Mouse (Mus musculus): Measurements from ENCODE around the gene Lta.

The Lta gene

DNA sequence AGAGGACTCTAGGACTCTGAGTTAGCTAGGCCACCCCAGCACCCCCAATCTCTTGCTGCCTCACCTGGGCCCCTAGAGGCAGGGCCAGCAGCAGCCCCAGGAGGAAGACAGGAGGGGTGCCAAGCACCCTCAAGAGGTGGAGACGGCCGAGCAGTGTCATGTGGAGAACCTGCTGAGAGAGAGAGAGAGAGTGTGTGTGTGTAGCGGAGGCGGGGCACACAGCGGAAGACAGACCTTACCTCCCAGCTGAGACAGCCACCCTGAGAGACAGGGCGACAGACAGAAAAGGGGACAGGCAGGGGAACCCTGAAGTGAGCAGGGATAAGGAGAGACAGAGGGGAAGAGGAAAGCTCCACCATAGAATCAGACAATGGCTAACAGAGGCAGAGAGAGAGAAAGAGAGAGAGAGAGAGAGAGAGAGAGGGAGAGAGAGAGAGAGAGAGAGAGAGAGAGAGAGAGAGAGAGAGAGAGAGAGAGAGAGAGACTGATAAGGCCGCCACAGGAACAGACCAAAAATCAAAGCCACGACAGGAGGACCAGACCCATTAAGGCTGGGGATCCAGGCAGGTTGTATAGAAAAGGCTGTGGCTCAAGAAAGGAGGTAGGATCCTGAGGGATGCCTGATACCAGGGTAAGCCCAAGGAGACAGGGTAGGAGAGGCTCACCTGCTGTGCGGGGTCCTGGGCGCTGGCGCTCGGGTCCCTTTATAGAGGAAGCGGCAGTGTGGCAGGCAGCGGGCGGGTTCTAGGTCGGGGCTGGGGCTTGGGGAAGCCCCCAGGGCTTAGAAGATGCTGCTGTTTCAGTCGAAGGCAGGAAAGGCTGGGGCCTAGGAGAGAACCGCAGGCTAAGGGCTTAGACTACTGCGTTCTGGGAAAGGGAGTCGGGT lies at the start of gene Lta:
Gene Lta (minus strand): TSS at position 858 of the 886 bp plus-strand sequence.
- peak; percentile 76 to 87 for DNase-seq

DNA sequence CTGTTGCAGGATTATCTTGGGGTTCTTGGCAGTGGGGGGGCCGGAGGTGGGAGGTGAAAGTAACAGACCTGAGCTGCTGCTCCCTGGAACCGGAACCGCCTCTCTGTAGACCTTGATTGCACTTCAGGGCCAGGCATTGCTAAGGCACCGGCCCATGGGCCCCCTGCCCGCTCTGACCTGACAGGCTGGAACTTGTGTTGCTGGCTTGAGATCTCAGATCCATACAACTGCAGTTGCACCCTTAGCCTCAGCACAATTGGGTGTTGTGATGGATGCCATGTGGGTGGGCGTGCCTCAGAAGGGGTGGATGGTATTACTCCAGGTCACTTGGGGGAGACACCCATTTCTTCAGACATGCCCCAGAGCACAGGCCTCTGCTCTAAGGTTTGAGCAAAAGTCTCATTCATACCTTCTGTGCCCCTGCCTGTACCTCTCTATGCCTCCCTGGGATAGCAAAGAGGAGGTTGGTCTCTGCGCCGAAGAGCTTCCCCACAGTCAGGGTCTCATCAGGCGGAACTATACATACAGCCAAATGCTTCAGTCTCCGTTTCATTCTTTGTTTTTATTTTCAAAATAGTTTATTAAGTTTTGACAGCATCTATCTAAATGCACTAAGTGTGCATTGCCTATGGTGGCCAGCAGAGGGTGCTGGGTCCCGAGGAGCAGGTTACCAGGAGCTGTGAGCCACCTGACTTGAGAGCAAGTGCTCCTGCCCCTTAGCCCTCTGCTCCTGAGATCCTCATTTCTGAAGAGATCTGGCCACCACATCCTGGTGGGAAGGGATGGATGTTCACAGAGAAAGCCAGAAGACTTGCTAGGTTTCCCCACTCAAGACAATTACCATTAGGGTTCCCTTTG lies 49.3 kb upstream of the Lta start:
- DNase-seq: peak; percentile 73 to 74

DNA sequence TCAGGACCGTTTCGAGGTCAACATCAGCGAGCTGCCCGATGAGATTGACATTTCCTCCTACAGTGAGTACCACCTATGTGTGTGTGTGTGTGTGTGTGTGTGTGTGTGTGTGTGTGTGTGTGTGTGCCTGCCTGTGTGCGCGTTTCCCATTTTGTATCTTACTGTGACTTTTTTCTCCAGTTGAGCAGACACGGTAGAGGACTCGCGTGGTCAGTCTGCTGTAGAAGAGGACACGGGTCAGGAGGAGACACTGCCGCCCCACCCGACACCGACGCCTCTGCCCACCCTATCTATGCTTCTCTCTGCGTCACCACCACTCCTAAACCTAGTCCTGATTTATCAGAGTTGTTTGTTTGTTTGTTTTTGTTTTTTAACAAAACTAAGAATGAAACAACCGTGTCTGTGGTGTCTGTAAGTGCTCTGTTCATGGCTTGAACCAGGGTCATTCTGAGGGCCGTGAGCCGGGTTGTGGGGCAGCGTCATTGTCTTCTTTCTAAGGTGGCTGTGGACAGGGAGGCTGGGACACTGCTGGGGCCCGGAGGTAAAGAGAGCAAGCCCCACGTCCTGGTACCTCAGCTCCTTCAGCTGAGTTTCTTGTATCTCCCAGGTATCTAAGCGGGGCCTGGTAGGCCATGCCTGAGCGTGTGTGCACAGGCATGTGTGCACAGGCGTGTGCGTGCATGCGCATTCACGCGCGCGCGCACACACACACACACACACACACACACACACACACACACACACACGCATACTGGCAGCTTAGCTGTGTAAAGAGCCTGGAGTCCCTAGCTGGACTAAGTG lies 48.3 kb upstream of the Lta start:
- DNase-seq: peak in 1 of 2 experiments; percentile 12

DNA sequence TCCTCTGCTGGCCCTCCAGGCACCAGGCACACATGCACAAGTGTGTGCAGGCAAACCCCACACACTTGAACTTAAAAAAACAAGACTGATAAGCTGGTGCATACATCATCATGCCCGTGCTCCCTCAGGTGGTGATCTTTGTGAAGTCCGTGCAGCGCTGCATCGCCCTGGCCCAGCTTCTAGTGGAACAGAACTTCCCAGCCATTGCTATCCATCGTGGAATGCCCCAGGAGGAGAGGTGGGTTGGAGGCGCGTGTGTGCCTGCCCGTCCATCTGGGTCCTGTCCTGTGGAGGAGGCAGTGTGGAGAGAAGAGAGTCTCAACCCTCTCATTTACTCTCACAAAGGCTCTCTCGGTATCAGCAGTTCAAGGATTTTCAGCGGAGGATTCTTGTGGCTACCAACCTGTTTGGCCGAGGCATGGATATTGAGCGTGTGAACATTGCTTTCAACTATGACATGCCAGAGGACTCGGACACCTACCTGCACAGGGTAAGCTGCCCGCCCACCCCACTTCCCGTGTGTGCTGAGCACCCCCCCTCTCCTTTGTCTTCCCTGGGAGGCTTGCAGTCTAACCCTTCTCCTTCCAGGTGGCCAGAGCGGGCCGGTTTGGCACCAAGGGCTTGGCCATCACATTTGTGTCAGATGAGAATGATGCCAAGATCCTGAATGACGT lies 47.6 kb upstream of the Lta start:
- DNase-seq: peak in 1 of 2 experiments; percentile 22

DNA sequence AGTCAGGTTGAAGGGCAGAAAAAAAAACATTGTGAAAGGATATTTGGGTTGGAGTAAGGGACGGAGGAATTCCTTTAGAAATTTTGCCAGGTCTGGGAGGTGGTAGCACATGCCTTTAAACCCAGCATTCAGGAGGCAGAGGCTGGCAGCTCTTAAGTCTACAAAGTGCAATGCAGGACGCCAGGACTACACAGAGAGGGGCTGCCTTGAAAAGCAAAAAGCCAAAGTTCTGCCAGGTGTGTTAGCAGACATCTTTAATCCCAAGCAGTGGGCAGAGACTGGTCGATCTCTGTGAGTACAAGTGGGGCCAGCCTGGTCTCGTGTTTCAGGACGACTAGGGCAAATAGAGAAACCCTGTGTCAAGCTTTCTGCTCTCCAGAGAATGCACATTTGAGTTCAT lies 46.8 kb upstream of the Lta start:
- peak in 1 of 2 experiments; percentile 3 for DNase-seq

DNA sequence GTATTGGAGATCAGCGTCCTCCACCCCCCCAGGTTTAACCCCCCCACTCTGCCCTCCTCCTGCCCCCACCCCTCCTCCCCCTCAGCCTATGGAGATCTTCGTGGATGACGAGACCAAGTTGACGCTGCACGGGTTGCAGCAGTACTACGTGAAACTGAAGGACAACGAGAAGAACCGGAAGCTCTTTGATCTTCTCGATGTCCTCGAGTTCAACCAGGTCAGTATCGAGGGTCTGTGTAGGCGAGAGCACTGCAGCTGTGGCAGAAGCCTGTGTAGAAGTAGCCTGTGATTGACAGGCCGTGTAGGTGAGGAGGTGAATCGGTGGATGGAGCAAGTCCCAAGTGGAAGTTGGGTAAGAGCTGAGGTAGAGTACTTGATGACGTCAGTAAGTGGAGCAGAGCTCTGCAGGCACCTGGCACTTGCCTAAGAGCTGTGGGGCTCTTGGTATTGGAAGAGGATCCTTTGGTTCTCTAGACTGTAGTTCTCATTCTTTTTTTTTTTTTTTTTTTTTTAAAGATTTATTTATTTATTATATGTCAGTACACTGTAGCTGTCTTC lies 46.1 kb upstream of the Lta start:
- DNase-seq: peak in 1 of 2 experiments; percentile 12

DNA sequence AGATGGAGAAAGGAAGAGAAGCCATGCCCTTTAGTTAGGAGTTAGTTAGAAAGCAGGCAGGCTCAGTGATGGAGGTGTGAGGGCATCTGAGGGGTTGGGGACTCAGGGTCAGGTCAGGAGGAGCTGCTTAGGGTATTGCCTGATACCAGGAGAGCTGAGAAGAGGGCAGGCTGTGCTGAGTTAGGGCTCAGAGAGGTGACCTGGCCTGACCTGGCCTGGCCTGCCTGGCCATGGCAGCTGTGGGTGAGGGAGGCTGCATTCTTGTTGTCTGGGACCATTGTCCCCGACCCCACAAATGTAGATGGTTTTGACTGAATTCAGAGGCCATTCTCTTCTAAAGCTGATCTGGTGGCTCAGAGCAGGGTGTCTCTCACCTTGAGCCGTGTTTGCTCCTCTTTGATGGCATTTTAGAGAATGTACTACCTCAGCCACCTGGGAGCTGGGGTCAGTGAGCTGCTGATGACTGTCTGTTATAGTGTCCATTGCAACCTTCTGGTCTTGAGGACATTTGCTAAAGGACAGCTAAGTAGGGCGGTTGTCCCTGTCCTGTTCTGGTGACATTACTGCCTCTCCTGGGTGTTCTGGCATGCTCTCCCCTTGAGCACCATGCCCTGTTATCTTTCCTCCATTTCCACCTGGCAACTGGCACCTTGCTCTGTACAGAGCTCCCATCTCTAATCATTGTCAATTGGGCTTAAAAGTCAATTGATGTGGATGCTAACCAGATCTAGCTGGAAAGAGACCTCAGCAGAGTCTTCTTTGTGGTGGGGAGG lies 45.4 kb upstream of the Lta start:
- DNase-seq: peak in 1 of 2 experiments; percentile 13

DNA sequence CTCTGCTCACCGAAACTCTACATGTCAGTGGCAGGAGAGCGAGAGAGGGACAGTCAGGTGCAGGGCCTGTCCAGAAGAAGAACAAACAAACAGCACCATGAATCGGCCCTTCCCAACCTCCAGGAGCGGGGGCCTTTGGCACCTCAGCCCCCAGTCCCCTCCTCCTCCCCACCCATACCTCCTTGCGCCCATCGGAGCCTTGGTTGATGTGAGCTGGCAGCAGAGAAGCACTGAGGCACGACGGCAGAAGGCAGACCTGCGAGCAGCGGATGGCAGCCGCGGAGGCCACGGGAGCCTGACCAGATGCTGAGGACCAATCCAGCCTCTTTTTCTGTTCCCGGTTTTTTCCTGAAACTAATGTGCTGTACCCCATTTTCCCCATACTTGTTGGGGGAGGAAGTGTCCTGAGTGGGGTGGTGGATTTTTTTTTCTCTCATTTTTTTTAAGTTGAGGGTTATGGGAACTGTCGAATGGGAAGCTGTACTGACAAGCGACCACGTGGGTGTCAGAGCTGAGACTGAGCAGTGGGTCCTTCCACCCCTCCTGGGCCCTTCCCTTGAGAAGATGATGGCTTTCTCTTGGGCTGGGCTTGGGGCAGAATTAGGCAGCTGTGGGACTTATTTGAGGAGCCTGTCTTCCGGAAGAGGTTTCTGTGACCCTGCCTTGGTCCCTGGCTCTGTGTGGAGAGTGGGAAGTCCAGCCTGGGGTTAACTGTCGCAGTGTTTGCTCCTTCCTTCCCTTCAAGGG lies 44.5 kb upstream of the Lta start:
- DNase-seq: peak in 1 of 2 experiments; percentile 17

DNA sequence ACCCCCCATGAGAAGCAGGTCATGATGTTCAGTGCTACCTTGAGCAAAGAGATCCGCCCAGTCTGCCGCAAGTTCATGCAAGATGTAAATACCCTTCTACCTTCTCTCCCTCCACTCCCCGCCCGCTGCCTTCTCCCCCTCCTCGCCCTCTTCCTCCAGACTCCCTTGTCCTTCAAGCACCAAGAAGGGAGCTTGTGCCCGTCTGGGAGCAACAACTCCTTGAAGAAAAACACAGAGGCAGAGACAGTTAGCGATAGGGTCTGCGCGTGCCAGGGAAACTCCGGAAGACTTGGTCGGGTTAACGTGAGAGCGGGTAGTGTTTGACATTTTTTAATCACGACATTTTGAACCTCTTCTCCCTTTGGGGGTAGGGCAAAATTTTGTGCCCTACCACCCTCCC lies 43.8 kb upstream of the Lta start:
- no peak for DNase-seq

DNA sequence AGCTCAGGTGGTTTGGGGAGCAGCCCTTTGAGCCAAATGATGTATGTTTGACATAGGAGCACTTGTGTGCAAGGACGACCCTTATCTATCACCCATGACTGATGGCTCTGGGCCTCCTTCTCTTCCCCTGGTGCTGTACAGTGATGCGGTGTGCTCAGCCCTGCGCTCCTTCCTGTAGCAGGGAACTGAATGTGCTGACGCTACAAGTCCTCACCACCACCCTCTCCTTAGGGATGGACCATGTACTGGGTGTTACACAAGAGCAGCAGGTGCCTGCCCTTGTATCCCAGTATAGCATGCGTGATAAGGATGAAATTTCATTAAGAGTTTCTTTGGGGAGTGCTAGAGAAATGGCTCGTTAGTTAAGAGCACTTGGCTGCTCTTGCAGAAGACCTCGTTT lies 42.0 kb upstream of the Lta start:
- no peak for DNase-seq

DNA sequence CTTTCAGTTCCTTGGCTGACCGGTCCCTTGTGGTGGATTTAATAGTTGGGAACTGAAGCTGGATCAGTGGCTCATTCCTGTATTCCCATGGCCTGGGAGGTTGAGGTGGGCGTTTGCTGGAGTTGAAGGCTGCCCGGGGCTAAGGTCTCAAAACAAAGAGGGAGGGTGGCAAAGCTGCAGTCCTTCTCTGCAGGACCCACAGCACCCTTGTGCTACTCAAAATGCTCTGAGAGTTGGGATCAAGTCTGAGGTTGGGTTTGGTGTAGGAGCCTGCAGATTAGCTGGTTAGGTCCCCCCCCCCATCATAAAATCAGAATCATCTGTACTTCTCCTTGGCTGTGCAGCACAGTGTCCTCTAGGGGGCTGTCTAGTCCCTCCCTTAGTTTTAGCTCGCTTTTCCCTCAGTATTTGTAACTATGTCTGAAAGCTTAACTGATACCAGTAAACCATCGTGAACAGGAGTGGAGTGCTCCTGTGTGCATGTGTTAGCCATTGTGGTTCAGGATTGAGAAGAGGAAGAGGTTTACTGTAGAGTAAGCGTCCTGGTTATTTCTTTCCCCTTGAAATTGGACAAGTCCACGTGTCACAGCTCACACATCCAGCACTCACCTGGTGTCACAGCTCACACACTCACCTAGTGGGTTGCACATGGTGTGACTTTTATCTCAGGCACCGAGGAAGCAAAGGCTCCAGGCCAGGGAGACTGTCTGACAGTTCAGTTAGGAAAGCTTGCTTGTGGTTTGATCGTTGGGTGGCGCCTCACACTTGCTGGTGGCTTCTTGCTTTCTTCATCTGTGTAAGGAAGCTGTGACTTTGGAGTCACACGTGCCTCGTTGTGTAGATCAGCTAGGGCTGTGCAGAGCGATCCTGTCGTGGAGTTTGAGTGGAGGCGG lies 40.8 kb upstream of the Lta start:
- DNase-seq: no peak

DNA sequence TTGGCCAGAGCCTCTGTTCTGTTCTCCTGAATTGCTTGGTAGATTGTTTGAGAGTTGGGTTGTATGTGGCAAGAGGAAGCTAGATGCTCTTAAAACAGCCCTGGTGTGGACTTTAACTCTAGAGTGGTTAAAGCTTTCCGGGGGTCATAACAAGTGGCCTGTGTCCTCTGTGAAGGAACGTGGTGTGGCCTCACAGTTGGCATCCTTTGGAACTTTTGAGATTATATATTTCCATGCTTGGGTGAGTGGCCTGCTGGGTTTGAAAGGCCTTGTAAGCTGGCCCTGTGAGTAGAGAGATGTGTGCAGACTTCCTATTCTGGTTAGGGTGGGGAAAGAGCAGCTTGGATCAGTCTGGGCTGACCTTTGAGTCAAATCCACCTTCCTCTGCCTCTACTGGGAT lies 39.8 kb upstream of the Lta start:
- no peak for DNase-seq

DNA sequence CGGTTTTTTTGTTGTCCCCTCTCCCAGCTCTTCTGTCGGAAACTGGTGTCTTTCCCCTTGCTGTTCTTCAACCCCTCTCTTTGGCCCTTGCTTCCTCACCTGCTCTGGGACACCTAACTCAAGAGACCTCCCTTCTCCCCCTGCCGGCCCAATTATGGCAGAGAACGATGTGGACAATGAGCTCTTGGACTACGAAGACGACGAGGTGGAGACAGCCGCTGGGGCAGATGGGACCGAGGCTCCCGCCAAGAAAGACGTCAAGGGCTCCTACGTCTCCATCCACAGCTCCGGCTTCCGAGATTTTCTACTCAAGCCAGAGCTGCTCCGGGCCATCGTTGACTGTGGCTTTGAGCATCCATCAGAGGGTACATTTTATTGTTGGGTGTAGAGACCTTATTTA lies 37.9 kb upstream of the Lta start:
- DNase-seq: peak in 1 of 2 experiments; percentile 56

DNA sequence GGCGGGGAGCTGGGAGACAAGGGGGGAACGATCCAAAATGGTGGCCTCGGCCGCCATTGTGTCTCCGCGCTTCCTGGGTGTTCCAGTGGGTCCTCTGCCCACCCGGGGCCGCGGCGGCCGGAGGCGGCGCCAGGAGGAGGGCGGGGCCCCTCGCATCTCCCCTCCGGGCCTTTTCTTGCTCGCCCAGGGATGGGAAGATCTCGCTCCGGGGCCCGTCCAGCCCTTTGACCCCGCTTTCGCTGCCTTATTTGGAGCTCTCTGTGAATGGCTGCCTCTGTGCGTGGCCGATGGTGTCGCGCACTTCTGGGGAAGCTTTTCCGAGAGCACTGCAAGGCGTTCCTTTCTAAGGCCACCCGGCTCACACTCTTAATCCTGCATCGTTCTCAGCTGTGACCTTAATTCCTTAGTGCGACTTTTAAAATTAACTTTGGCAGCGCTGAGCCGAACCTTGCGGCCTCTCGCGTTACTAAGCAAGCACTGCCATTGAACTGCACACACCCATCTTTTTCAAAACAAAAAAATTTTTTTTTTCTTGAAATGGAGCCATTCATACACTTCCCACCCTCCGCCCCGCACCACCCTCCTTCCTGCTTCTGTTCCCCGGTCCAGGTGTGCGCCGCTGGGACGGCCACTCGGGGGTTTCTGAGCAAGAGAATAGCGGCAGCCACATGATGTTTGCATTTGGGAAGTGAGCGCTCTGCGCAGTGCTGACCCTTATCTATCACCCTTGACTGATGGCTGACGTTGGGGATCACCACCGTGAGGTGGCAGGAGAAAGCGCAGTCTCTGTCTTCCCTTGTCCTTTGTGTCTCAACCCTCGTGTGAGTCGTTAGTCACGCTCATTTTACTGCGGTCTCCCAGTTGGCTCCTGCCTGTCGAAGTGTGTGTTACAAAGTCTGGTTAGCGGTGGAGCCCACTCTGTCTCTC lies 37.1 kb upstream of the Lta start:
- peak in 1 of 2 experiments; percentile 68 for DNase-seq

DNA sequence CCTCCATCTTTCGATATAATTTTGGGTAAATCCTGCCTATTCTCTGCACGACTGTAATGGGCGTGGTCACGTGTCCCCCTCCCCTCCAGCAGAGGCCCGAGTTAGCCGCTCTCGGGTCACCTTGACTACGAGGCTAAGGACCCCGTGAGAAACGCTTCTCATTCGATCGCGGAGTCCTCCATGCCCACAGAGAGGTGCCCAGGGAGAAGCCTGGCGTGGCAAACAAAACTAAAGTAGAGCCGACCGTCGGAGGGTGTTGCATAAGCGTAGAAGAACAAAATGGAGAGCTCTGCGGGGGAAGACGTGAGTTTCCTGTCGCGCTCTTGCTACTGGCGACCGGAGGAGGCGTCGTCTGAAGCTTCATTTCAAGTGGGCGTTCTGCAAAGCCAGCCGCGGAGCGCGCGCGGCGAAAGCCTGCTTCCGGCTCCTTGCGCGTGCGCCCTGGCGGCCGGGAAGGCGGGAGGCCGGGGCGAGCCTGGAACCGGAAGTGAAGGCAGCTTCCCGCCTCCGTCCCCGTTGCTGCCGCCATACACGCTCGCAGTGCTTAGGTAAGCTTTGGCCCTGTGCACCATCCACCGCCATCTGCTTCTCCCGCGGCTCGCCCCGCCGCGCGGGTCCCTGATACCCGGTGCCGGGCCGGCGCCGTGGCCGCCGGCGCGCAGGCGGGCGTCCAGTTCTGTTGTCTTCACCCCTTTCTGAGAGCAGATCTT lies 36.3 kb upstream of the Lta start, which contains the start of gene Ddx39b:
Gene Ddx39b (plus strand): TSS at position 442 of the 710 bp plus-strand sequence.
- peak; percentile 95 to 97 for DNase-seq

DNA sequence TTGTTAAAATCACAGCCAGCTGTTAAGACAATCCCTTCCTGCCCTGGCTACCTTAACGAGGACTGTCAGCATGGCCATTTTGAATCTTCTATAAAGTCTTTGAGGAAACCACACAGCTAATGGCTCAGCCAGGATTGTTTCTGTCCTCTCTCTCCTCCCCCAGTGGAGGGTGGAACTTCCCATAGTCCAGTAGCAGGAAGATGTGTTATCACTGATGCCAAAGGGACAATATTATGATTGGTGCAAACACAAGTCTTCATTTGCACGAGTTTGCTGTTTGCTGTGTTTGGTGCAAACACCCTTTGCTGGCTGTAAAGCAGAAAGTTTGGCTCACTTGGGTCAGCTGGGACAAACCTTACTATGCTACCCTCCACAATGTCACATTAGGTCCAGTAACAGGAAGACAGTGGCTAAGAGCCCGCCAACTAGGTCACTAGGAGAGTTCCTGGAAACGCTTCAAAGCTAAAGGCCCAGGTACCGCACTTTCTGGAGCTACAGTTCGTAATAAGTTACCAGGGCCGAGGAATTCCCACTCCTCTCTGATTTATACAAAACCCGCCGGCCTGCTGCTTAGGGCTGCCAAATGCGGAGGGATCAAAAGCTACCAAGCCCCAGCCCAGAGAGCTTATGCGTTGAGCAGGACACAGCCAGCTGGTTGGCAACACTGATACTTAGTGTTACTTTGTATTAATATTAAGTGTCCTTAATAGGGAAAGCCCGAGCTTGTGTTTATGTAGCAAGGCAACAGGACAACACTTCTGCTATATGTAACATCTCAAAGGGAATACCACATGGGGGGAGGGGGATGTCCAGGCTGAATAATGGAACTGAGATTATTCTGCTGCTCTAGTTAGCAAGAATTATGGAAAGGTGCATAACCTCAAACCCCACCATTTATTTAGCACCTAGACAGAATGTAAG lies 35.5 kb upstream of the Lta start:
- DNase-seq: peak in 1 of 2 experiments; percentile 40

Data from thymus, postnatal 36 days (tissue).